Mouse (Mus musculus): Measurements from ENCODE around the gene Spata31d1a. TPM values are rescaled to one million over a fixed set of nuclear protein-coding genes. Genes with fewer than 3 reads are reported as not detected.

The Spata31d1a gene
- polyA plus RNA-seq, 1 experiment from 2014 or later = 0.15 TPM

GRCm38 (mm10) chr13:59656975-59657388 lies 53.1 kb downstream of the Spata31d1a start:
- Histone ChIP-seq H3K4me1 (ENCODE audit: insufficient read depth) (peaks cover 9% of the 10 kb centered on the region), H3K27me3 (ENCODE audit: insufficient read depth, low read length) (no peaks in the 10 kb centered on the region), H3K9ac (replicated peaks) (no peak overlapping the region), H3K4me2 (ENCODE audit: low read depth, low read length) (no peak overlapping the region), H3K36me3 (replicated peaks; ENCODE audit: insufficient read depth, low read length) (peaks cover 7% of the 10 kb centered on the region; the same call in 1 of the 2 replicates), H3K27ac (ENCODE audit: low read depth) (no peak overlapping the region), H3K9me3 (ENCODE audit: low read length) (no peaks in the 10 kb centered on the region), H3K4me3 (ENCODE audit: low read depth, low read length) (no peak overlapping the region)
- no peak for DNase-seq
- 64% methylated on average over 4 of the region's 4 CpGs for WGBS (ENCODE audit: insufficient replicate concordance)
- ATAC-seq = peak; percentile 19; the same call in 1 of the 2 replicates
- TF ChIP-seq EP300 (IDR thresholded peaks at IDR 0.05; ENCODE audit: low read depth) (no peak), CTCF (IDR thresholded peaks at IDR 0.05; ENCODE audit: low read depth) (no peak)

- Histone ChIP-seq H3K27me3 (ENCODE audit: insufficient read depth, low read length) (no peaks in the 10 kb centered on the region), H3K36me3 (replicated peaks; ENCODE audit: insufficient read depth, low read length) (peaks cover 4% of the 10 kb centered on the region; the same call in 1 of the 2 replicates), H3K9me3 (ENCODE audit: low read length) (no peaks in the 10 kb centered on the region), H3K4me3 (ENCODE audit: low read depth, low read length) (no peak overlapping the region), H3K27ac (ENCODE audit: low read depth) (no peak overlapping the region), H3K4me1 (ENCODE audit: insufficient read depth) (peaks cover 9% of the 10 kb centered on the region), H3K4me2 (ENCODE audit: low read depth, low read length) (no peak overlapping the region), H3K9ac (replicated peaks) (no peak overlapping the region)
- TF ChIP-seq EP300 (IDR thresholded peaks at IDR 0.05; ENCODE audit: low read depth) (no peak), CTCF (IDR thresholded peaks at IDR 0.05; ENCODE audit: low read depth) (no peak)
- WGBS (ENCODE audit: insufficient replicate concordance) = 49% methylated on average over 10 of the region's 10 CpGs
- no peak for DNase-seq
- peak; percentile 48 for ATAC-seq
Observed at GRCm38 (mm10) chr13:59656316-59656832, 53.8 kb downstream of the Spata31d1a start.

- Histone ChIP-seq H3K4me1 (ENCODE audit: insufficient read depth) (peaks cover 9% of the 10 kb centered on the region), H3K36me3 (replicated peaks; ENCODE audit: insufficient read depth, low read length) (peaks cover 4% of the 10 kb centered on the region; the same call in 1 of the 2 replicates), H3K9me3 (ENCODE audit: low read length) (no peaks in the 10 kb centered on the region)
Observed at GRCm38 (mm10) chr13:59655718-59656315, 54.3 kb downstream of the Spata31d1a start.

GRCm38 (mm10) chr13:59654465-59654864 lies 55.7 kb downstream of the Spata31d1a start:
- no peak for DNase-seq
- no peak overlapping the region for H3K9ac ChIP-seq (replicated peaks)
- no peak for ATAC-seq
- no peak for TF ChIP-seq EP300 (IDR thresholded peaks at IDR 0.05; ENCODE audit: low read depth)
- TF ChIP-seq CTCF (IDR thresholded peaks at IDR 0.05; ENCODE audit: low read depth) = no peak
- WGBS (ENCODE audit: insufficient replicate concordance) = 74% methylated on average over 5 of the region's 5 CpGs
- no peak overlapping the region for H3K4me3 ChIP-seq (ENCODE audit: low read depth, low read length)
- no peak overlapping the region for H3K4me2 ChIP-seq (ENCODE audit: low read depth, low read length)
- no peaks in the 10 kb centered on the region for H3K27me3 ChIP-seq (ENCODE audit: insufficient read depth, low read length)
- peaks cover 11% of the 10 kb centered on the region; the same call in 1 of the 2 replicates for H3K36me3 ChIP-seq (replicated peaks; ENCODE audit: insufficient read depth, low read length)
- H3K9me3 ChIP-seq (ENCODE audit: low read length) = no peaks in the 10 kb centered on the region
- H3K4me1 ChIP-seq (ENCODE audit: insufficient read depth) = peaks cover 6% of the 10 kb centered on the region
- no peak overlapping the region for H3K27ac ChIP-seq (ENCODE audit: low read depth)

More at GRCm38 (mm10) chr13:59655718-59656315, 54.3 kb downstream of the Spata31d1a start:
- DNase-seq (no peak), ATAC-seq (no peak)
- Histone ChIP-seq H3K27ac (ENCODE audit: low read depth) (no peak overlapping the region), H3K9ac (replicated peaks) (no peak overlapping the region), H3K27me3 (ENCODE audit: insufficient read depth, low read length) (no peaks in the 10 kb centered on the region), H3K4me2 (ENCODE audit: low read depth, low read length) (no peak overlapping the region), H3K4me3 (ENCODE audit: low read depth, low read length) (no peak overlapping the region)
- no peak for TF ChIP-seq EP300 (IDR thresholded peaks at IDR 0.05; ENCODE audit: low read depth)
- no peak for TF ChIP-seq CTCF (IDR thresholded peaks at IDR 0.05; ENCODE audit: low read depth)
- 88% methylated on average over 15 of the region's 15 CpGs for WGBS (ENCODE audit: insufficient replicate concordance)

- Histone ChIP-seq H3K4me1 (ENCODE audit: insufficient read depth) (peaks cover 6% of the 10 kb centered on the region), H3K27me3 (ENCODE audit: insufficient read depth, low read length) (no peaks in the 10 kb centered on the region), H3K36me3 (replicated peaks; ENCODE audit: insufficient read depth, low read length) (peaks cover 21% of the 10 kb centered on the region; the same call in 1 of the 2 replicates), H3K9me3 (ENCODE audit: low read length) (no peaks in the 10 kb centered on the region), H3K9ac (replicated peaks) (no peak overlapping the region), H3K4me3 (ENCODE audit: low read depth, low read length) (no peak overlapping the region), H3K4me2 (ENCODE audit: low read depth, low read length) (no peak overlapping the region), H3K27ac (ENCODE audit: low read depth) (no peak overlapping the region)
- WGBS (ENCODE audit: insufficient replicate concordance) = 88% methylated on average over 3 of the region's 3 CpGs
- TF ChIP-seq CTCF (IDR thresholded peaks at IDR 0.05; ENCODE audit: low read depth) = no peak
- no peak for TF ChIP-seq EP300 (IDR thresholded peaks at IDR 0.05; ENCODE audit: low read depth)
- no peak for ATAC-seq
- no peak for DNase-seq
Observed at GRCm38 (mm10) chr13:59653136-59653535, 57.0 kb downstream of the Spata31d1a start.

- peaks cover 21% of the 10 kb centered on the region; the same call in 1 of the 2 replicates for H3K36me3 ChIP-seq (replicated peaks; ENCODE audit: insufficient read depth, low read length)
- H3K9ac ChIP-seq (replicated peaks) = no peak overlapping the region
- no peaks in the 10 kb centered on the region for H3K27me3 ChIP-seq (ENCODE audit: insufficient read depth, low read length)
- TF ChIP-seq EP300 (IDR thresholded peaks at IDR 0.05; ENCODE audit: low read depth) (no peak), CTCF (IDR thresholded peaks at IDR 0.05; ENCODE audit: low read depth) (no peak)
- DNase-seq (no peak), ATAC-seq (no peak)
- peaks cover 6% of the 10 kb centered on the region for H3K4me1 ChIP-seq (ENCODE audit: insufficient read depth)
- 80% methylated on average over 5 of the region's 5 CpGs for WGBS (ENCODE audit: insufficient replicate concordance)
- H3K4me3 ChIP-seq (ENCODE audit: low read depth, low read length) = no peak overlapping the region
- no peaks in the 10 kb centered on the region for H3K9me3 ChIP-seq (ENCODE audit: low read length)
- no peak overlapping the region for H3K27ac ChIP-seq (ENCODE audit: low read depth)
- H3K4me2 ChIP-seq (ENCODE audit: low read depth, low read length) = no peak overlapping the region
Observed at GRCm38 (mm10) chr13:59652651-59653050, 57.5 kb downstream of the Spata31d1a start.

Other genes with a start within 250 kb of the Spata31d1a start
- 5.4 and 6.4 TPM in 2 replicates for gene Agtpbp1, start 125.1 kb downstream of the Spata31d1a start, polyA plus RNA-seq (2015; fragmentation: Nextera tagmentation; extraction: Ambion mirVana)
- gene Naa35, start 125.1 kb downstream of the Spata31d1a start, polyA plus RNA-seq (2015; fragmentation: Nextera tagmentation; extraction: Ambion mirVana) = 22.9 and 32.5 TPM in 2 replicates
- 10.3 and 13.0 TPM in 2 replicates for gene Golm1, start 34.5 kb downstream of the Spata31d1a start, polyA plus RNA-seq (2015; fragmentation: Nextera tagmentation; extraction: Ambion mirVana)
- gene 4921517D22Rik, start 16.2 kb downstream of the Spata31d1a start, polyA plus RNA-seq (2015; fragmentation: Nextera tagmentation; extraction: Ambion mirVana) = not detected in 2 replicates
- not detected in 2 replicates for gene Spata31d1b, start 2.0 kb upstream of the Spata31d1a start, polyA plus RNA-seq (2015; fragmentation: Nextera tagmentation; extraction: Ambion mirVana)
- gene Spata31d1d, start 21.4 kb upstream of the Spata31d1a start, polyA plus RNA-seq (2015; fragmentation: Nextera tagmentation; extraction: Ambion mirVana) = not detected in 2 replicates
- gene 1700014D04Rik, start 36.4 kb upstream of the Spata31d1a start, polyA plus RNA-seq (2015; fragmentation: Nextera tagmentation; extraction: Ambion mirVana) = not detected in 2 replicates
- 135 and 137 TPM in 2 replicates for gene Isca1, start 59.5 kb upstream of the Spata31d1a start, polyA plus RNA-seq (2015; fragmentation: Nextera tagmentation; extraction: Ambion mirVana)
- not detected in 2 replicates for gene Gm49354, start 71.9 kb upstream of the Spata31d1a start, polyA plus RNA-seq (2015; fragmentation: Nextera tagmentation; extraction: Ambion mirVana)
- gene Tut7, start 112.8 kb upstream of the Spata31d1a start, polyA plus RNA-seq (2015; fragmentation: Nextera tagmentation; extraction: Ambion mirVana) = 33.8 and 37.6 TPM in 2 replicates